Mouse (Mus musculus): ENCODE measurements around the gene Zc2hc1b.

Gene Zc2hc1b

DNA sequence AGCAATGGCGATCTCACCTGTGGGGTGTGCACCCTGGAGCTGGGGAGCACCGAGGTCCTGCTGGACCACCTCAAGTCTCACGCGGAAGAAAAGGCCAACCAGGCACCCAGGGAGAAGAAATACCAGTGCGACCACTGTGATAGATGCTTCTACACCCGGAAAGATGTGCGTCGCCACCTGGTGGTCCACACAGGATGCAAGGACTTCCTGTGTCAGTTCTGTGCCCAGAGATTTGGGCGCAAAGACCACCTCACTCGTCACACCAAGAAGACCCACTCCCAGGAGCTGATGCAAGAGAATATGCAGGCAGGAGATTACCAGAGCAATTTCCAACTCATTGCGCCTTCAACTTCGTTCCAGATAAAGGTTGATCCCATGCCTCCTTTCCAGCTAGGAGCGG, 50.5 kb downstream of the Zc2hc1b start:
- ChIA-PET POLR2A (interaction anchor here in 3 of 4 experiments (0.6 to 3.0 kb wide), 5 partner anchors 10 to 26 kb away, joined by 3 to 14 read pairs (median 5); no protein-coding TSS in a partner anchor), CTCF (interaction anchor here in 2 of 4 experiments (0.7 to 1.0 kb wide), 2 partner anchors 40 to 195 kb away, joined by 4 read pairs; no protein-coding TSS in a partner anchor)

DNA sequence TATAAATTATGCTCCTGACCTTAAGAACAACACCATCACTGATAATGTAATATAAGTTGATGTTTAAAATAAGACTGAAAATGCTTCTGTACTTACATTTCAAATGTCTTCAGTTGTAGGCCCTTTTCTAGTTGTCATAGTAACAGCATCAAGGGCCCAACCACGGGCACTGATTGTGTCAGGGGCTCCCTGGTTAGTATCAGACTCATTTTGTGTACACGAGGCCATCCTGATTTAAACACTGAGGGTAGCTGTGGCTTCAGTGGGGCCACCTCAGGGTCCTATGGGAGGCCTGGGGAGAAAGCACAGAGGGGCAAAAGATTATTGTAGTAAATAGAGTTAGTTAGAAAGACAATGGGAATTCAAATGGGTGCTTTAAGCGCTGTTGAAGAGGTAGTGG, 52.0 kb downstream of the Zc2hc1b start:
- POLR2A ChIA-PET, result interaction anchor here in 2 of 4 experiments (0.9 to 3.0 kb wide), 5 partner anchors 9 to 67 kb away, joined by 3 to 14 read pairs (median 3); partner anchors contain the start of gene Ltv1 (in 1 of the 2)
- CTCF ChIA-PET, result no interaction called here

DNA sequence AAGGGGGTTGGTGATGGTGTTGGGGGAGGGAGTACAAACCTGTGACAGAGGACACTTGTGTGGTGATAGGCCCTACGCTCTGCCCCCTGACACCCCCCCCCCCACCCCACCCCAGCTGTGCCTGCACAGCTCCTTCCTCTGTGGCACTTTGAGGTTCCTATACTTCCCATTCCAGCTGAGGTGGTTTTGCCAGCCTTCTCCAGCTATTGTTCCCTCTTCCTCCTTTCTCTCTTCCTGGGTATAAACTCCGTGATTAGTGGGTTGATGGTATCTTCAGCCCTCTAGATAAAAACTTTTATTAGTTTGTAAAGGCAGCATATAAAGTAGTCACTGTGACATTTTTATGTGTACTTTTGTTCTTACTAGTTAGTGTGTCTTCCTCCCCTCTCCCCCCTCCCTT, 58.5 kb downstream of the Zc2hc1b start:
- CTCF ChIA-PET, result no interaction called here
- POLR2A ChIA-PET, result interaction anchor here in 2 of 4 experiments (3.4 to 3.9 kb wide), 3 partner anchors 10 to 17 kb away, joined by 31 to 35 read pairs (median 35); no protein-coding TSS in a partner anchor

DNA sequence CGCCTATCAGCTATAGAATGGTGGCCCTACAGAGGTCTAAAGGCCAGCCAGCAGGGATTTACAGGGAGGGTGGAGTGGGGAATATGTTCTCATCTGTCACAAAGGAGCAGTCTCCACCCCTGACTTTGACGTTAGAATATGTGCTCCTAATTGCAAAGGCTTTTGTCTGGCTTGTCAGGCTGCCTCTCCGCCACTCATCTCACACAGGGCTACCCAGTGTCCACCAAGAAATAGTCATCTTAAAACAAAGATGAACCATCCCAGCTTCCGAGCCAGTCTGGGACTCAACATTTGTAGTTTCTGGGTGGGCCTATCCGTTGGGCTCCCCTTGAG, 59.1 kb downstream of the Zc2hc1b start:
- ChIA-PET CTCF (no interaction called here), POLR2A (interaction anchor here in 3 of 4 experiments (1.1 to 3.9 kb wide), 12 partner anchors 9 to 97 kb away, joined by 3 to 35 read pairs (median 13); no protein-coding TSS in a partner anchor)

DNA sequence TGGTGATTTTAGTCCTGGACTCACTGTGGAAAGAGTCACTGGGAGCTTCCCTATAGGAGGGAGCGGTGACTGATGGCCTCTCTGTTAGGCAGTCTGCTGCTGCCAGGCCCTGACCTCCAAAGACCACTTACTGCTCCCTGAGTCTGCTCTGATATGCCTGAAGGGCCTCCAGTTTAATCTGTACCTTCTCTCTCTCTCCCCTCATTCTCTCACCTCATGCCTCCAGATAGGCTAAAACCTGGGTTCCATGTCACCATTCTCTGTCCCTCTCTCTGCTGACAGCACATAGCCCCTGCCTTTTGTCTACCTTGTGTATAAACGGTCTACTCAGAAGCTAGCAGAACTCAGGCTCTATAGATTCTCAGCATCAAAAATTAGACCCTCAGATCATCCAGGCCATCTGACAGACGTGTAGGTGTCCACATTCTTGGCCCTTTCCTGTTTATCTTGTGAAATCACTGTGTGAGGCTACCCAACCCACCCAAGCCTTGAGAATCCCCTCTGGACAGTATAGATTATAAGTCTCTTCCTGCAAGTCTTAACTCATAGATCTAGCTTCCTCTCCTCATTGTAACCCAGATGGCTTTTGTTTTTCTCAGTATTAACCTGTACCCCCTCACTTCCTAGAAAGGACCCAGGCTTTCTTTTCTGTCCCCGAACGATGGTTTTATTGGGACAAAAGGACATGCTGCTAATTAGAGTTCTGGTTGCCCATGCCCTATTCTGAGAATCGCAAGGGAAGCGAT, 59.6 kb downstream of the Zc2hc1b start:
- CTCF ChIA-PET, result interaction anchor here in 1 of 4 experiments (0.5 kb wide), 1 partner anchor 500 kb away, joined by 6 read pairs; no protein-coding TSS in a partner anchor
- POLR2A ChIA-PET, result interaction anchor here in 3 of 4 experiments (1.0 to 3.9 kb wide), 15 partner anchors 9 to 436 kb away, joined by 3 to 35 read pairs (median 10); no protein-coding TSS in a partner anchor

DNA sequence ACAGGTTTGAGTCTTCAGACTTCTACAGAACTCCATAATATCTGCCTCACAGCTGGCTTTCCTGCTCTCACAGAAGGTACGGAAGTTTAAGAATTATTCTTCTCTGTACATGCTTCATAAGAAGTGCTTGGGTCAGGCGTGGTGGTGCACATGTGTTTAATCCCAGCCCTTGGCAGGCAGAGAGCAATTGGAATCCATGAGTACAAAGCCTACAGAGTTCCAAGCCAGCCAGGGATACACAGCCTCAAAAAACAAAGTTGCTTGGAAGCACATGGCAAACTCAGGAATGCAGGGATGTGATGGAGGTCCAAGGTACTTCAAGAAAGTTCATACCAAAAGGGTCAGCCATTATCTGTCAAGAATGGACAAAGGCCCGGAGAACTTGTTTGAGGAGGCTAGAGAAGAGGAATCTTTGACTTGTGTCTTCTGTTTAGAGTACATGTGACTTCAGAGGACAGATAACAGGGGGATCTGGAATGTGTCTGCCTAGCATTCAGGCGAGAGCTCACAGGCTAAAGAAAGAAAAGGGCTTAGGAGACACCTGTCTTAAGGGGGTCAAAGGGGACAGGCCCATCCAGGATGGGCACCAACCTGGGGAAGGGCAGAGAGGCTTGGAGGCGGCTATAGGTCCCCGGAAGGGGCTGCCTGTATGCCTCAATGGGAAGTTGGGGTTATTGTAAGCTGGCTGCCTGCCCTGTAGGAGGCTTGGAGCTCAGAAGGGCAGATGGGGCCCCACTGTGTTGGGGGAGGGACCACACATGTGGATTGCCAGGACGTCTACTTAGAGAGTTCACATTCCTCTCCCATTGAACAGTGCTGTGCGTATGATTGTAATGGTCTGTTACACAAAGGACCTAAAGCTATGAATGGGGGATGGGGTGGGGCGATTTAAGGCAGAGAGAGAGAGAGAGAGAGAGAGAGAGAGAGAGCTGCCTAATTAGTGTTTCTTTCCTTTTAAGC, 60.8 kb downstream of the Zc2hc1b start:
- CTCF ChIA-PET, result interaction anchor here in 2 of 4 experiments (0.5 to 1.2 kb wide), 4 partner anchors 101 to 1137 kb away, joined by 3 to 6 read pairs (median 5); no protein-coding TSS in a partner anchor

DNA sequence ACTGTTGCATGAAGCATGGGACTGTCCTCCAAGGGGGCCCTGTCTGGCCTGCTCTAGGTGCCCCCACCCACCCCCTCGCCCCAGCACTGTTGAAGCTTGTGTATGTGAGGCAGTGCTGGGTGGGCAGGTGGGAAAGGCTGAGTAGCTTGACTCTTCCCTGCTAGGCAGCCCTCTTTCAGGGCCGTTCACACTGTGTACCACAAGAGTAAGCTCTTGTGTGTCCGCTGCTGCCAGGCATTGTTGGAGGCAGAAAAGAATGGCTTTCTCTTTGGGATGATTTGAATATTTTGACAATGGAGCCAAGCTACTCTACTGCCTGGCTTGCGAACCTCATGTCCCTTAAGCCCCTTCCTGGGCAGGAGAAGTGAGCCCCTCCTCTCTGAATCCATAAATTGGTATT, 62.8 kb downstream of the Zc2hc1b start:
- POLR2A ChIA-PET, result interaction anchor here in 2 of 4 experiments (0.9 to 1.5 kb wide), 5 partner anchors 9 to 562 kb away, joined by 3 to 5 read pairs (median 3); no protein-coding TSS in a partner anchor

More for the DNA sequence above, 60.8 kb downstream of the Zc2hc1b start:
- POLR2A ChIA-PET, result interaction anchor here in 3 of 4 experiments (0.6 to 3.9 kb wide), 22 partner anchors 8 to 1853 kb away, joined by 3 to 35 read pairs (median 6); no protein-coding TSS in a partner anchor

DNA sequence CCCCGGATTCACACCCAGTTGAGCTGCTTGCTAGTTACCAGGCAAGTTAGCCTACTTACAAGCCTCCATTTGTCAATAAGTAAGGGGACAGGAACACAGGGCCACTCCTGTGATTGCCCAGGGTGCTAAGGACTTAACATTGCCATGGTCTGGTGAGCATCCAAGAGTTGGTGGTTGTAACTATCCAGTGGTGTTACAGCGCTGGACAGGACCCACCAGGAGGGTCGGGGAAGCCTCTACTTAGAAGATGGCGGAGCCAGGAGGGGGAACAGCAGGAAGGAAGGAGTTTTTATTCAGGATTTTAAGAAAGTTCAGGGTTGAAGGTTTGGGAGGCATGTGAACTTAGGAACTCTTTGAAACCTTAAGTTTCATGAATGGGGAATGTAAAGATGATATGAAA, 64.2 kb downstream of the Zc2hc1b start:
- CTCF ChIA-PET, result interaction anchor here in 1 of 4 experiments (0.7 kb wide), 1 partner anchor 27 kb away, joined by 6 read pairs; no protein-coding TSS in a partner anchor
- POLR2A ChIA-PET, result interaction anchor here in 2 of 4 experiments (1.4 to 2.0 kb wide), 5 partner anchors 11 to 23 kb away, joined by 3 to 9 read pairs (median 6); no protein-coding TSS in a partner anchor

More for the DNA sequence above, 62.8 kb downstream of the Zc2hc1b start:
- CTCF ChIA-PET, result no interaction called here

DNA sequence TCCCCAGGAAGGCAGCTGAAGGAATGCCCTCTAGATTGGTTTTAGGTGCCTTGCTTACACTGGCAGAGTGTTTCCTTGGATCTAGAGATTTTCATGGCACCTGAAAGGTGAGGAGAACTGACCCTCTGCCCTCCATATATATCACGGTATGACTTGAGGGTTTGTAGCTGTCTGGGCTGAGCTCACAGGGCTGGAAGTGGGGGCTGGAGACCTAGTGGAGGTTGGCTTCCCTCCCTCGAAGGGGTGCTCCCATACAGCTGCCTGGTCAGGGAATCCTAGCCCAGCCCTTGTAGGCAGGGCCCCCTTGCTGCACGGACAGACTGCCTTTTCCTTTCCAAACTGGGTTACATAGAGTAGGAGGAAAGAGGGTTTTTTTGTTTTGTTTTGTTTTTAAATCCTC, 65.0 kb downstream of the Zc2hc1b start:
- ChIA-PET CTCF (interaction anchor here in 1 of 4 experiments (0.6 kb wide), 1 partner anchor 166 kb away, joined by 3 read pairs; no protein-coding TSS in a partner anchor), POLR2A (interaction anchor here in 2 of 4 experiments (0.7 to 2.0 kb wide), 9 partner anchors 10 to 94 kb away, joined by 3 to 9 read pairs (median 3); no protein-coding TSS in a partner anchor)

DNA sequence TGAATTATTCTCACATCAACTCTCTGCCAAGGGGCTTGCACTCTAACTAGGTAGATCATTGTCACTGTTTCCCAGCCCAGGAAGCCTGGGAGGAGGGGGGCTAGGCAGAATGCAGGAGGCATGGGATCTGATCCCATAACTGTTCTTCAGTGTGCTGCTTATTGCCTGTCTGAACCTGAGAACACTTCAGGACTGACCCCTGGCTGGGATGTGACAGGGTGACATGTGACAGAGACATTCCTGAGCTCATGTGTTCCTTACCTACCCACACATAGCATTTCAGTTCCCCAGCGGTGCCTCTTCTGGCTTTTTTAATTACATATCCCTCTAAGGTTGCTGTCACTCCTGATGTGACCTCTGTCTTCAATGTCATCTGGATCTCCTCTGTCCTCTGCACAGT, 68.0 kb downstream of the Zc2hc1b start:
- CTCF ChIA-PET, result interaction anchor here in 1 of 4 experiments (0.5 kb wide), 1 partner anchor 187 kb away, joined by 10 read pairs; no protein-coding TSS in a partner anchor

DNA sequence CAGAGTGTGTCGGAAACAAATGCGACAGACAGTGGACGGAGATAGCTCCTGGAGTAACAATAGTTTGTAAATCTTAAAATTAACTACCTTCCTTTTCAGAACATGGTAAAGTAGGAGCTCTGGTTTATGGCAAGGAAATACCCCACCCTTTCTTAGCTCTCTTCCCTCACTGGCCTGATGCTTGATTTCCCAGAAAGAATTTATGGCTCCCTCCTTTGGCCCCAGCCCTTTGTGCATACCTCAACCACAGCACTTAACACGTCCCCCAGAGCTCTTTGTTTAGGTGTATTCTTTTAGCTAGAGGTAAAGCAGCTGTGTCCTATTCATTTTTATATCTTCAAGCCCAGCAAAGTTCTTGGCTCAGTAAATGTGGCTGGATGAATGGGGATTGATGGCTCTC, 69.0 kb downstream of the Zc2hc1b start:
- POLR2A ChIA-PET, result interaction anchor here in 3 of 4 experiments (0.6 to 5.3 kb wide), 23 partner anchors 8 to 1432 kb away, joined by 3 to 55 read pairs (median 5); partner anchors contain the start of gene Ltv1 (in 1 of the 3)
- CTCF ChIA-PET, result interaction anchor here in 2 of 4 experiments (0.5 to 0.8 kb wide), 4 partner anchors 15 to 298 kb away, joined by 3 to 12 read pairs (median 4); no protein-coding TSS in a partner anchor

More for the DNA sequence above, 68.0 kb downstream of the Zc2hc1b start:
- POLR2A ChIA-PET, result interaction anchor here in 3 of 4 experiments (0.6 to 5.3 kb wide), 12 partner anchors 8 to 870 kb away, joined by 3 to 55 read pairs (median 6); no protein-coding TSS in a partner anchor

DNA sequence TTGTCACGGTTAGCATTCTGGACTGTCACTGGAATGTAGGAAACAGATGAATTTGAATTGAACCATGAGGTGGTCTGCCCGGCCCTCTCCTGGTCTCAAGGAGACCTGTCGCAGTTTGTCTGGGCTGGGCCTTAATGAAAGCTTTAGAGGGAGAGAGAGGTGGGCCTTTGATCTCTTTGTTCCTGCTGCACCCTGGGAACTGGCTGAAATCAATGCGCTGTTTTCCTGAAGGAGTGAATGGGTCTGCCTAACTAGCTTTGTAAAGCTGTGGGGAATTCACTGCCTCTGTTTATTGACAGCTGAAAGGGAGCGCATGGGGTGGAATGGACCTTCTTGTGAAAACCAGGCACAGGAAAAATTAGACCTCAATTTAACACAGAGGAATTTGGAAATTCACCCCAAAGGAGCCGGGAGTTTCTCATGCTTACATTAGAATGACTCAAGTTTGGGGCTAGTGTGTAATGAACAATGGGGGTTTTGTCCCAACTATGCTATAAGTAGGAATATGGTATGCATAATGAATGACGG, 69.7 kb downstream of the Zc2hc1b start:
- CTCF ChIA-PET, result interaction anchor here in 2 of 4 experiments (0.6 to 0.9 kb wide), 3 partner anchors 17 to 299 kb away, joined by 3 to 12 read pairs (median 3); no protein-coding TSS in a partner anchor
- POLR2A ChIA-PET, result interaction anchor here in 3 of 4 experiments (0.5 to 5.3 kb wide), 23 partner anchors 7 to 949 kb away, joined by 3 to 55 read pairs (median 4); partner anchors contain the start of gene Ltv1 (in 1 of the 3)

DNA sequence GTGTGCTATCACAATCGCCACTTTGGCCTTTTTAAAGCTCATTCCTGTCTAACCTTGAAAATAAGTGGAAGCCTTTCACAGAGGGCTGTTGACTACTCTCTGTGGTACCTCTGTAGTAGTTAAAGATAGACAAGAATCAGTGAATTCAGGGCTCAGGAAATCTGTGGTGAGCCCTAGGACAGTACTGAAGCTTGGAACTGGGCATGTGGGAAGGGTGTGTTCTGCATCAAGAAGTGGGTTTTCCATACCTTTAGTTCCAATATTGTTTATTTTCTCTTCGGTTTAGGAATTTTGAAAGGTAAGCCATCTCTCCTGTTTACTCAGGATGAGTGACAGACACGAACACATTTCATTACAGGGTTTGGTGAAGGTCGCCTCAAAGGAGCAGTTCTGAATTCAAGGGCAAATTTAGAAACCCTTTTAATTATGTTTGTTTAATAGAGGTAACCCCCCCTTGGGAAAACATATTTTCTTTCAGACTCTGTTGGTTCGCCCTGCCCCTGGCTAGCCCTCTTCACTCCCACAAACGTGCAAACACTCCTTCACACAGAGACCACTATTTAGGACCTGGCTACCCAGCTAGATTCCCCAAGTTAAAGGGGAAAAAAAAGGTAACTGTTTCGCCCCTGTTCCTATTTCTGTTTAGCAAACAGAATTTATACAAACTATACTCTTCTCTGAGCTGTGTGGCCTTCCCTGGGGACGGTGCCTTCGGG, 70.8 kb downstream of the Zc2hc1b start:
- POLR2A ChIA-PET, result interaction anchor here in 3 of 4 experiments (0.5 to 5.3 kb wide), 20 partner anchors 8 to 239 kb away, joined by 3 to 55 read pairs (median 5); no protein-coding TSS in a partner anchor
- CTCF ChIA-PET, result interaction anchor here in 2 of 4 experiments (0.5 to 1.4 kb wide), 4 partner anchors 17 to 120 kb away, joined by 3 to 4 read pairs (median 3); no protein-coding TSS in a partner anchor

DNA sequence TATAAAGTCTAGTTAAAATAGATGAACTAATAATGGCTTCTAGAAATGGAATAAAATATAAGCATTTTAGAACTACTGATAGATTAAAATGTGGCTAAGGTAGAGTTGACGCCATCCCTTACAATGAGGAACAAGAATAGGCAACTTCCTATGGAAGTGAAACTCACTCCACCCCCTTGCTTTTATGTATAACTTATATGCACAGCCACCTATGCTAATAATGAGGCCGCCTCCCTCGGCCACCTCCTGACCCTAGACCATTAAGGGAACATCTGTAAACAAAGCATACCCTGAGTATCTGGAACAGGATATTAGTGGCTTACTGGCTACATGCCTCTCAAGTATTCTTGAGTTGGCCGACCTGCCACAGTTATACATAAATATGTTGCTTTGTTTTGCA, 74.0 kb downstream of the Zc2hc1b start:
- POLR2A ChIA-PET, result interaction anchor here in 3 of 4 experiments (0.8 to 5.3 kb wide), 8 partner anchors 9 to 17 kb away, joined by 3 to 34 read pairs (median 8); no protein-coding TSS in a partner anchor
- CTCF ChIA-PET, result no interaction called here

DNA sequence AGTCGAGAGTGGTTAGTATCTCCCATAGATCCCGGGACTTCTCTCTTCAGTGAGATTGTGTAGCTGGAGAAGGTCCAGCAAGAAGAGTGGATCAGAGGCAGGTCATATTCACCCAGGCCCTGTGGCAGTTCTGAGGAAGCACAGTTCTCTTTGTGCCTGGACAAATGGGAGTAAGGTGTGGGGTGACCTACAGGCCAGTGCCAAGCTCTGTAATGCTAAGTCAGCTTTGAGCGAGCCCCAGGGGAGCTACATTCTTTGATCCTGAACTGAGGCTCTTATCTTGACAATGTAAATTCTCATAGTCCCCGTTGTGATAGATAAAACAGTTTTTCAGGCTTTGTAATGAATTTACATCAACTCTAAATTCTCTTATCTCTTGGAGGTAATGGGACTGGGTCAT, 75.5 kb downstream of the Zc2hc1b start:
- ChIA-PET CTCF (interaction anchor here in 3 of 4 experiments (0.6 to 1.4 kb wide), 3 partner anchors 15 to 224 kb away, joined by 3 to 5 read pairs (median 5); no protein-coding TSS in a partner anchor), POLR2A (interaction anchor here in 3 of 4 experiments (0.6 to 5.3 kb wide), 19 partner anchors 8 to 971 kb away, joined by 3 to 34 read pairs (median 5); partner anchors contain the start of gene Ltv1 (in 1 of the 3))

DNA sequence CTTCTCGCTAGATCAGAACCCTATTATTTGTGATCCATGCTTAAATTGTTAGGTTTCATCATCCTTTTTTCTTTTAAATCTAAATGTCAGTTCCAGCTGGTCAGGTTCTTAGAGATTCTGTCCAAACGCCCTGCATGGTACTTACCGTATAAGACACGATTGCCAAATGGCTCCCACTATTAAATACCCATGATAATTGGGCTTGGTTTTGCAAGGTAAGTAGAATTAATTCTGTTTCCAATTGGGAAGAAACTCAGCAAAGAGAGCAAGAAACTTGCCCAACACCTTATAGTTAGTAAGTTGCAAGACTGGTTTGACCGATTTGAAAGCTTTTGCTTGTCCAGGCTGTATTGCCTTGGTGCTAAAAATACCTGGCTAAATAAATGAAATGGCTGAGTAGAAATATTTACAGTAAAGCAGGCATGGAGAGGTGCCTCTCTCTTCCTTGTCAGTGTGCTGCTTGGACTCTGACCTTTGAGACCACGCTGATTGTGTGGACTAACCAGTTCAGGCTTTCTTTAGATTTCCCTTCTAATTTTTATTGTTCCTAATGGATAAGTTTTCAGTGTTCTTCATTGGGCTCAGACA, 77.7 kb downstream of the Zc2hc1b start:
- POLR2A ChIA-PET, result interaction anchor here in 3 of 4 experiments (0.6 to 5.3 kb wide), 11 partner anchors 8 to 881 kb away, joined by 3 to 31 read pairs (median 5); no protein-coding TSS in a partner anchor
- CTCF ChIA-PET, result interaction anchor here in 3 of 4 experiments (0.6 kb wide), 5 partner anchors 13 to 1162 kb away, joined by 3 to 6 read pairs (median 3); no protein-coding TSS in a partner anchor

All from embryonic stem cell, embryonic (primary cell).